Mouse (Mus musculus) brain, adult 10 weeks (tissue): ENCODE measurements around the gene Hsdl1. TPM values are rescaled to one million over a fixed set of nuclear protein-coding genes. Genes with fewer than 3 reads are reported as not detected.

ENCODE experiments used
- polyA plus RNA-seq: library from polyadenylated mRNA; stranded (reverse); fragments of 350-450 nt; fragmentation: Illumina TruSeq; extraction: RNeasy Lipid Tissue Mini Kit (QIAGEN cat#74804); gene quantifications from one replicate; pipeline ENCODE4 v1.2.3, GENCODE M21; 2015; ENCODE audit warnings: low read depth, low replicate concordance

The Hsdl1 gene
- polyA plus RNA-seq, result 35.0 TPM

DNA sequence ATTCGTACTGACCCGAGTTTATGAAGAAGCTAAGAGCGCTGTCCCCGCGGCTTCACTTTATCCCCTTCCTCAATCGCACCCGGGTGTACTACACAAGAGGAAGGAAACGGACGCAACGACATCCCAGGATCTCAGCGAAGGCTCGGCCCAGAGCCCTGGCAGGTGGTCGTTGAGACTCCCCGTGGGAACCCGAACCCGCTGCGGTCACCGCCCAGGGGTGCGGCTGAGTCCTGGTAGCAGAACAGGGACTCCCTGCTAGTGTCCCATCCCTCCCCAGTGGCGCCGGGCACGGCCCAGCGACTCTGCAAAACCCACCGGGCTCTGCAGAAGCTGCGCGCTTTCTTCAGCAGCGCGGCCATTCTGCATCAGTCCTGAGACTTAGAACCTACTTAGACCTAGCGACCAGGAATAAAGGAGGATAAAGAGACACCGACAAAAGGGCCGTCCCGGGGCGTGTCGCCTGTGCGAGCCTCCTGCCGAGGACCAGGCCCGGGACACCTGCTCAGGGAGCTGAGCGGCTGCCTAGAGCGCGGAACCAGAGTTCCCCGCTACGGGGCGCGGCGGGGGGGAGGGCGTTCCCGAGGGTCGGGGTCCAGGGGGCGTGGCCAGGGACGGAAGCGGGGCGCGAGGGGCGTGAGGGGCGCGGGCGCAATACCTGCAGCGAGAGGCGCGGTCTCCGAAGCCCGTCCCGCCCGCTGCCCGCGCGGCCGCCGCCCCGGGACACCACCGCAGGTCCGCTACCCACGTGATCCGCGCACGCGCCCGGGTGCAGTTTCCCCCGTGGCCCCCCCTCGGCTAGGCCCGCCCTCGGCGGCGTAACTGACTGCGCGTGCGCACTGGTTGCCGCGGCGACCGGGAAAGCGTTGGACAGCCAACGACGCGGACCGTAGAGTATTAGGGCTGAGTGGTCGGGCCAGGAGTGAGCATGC lies at the start of gene Hsdl1, which contains the start of gene Dnaaf1:
Gene Hsdl1, minus strand, starts transcription at position 747 of the 929 bp plus-strand sequence.
Gene Dnaaf1, plus strand, starts transcription at position 799 of the 929 bp plus-strand sequence.

DNA sequence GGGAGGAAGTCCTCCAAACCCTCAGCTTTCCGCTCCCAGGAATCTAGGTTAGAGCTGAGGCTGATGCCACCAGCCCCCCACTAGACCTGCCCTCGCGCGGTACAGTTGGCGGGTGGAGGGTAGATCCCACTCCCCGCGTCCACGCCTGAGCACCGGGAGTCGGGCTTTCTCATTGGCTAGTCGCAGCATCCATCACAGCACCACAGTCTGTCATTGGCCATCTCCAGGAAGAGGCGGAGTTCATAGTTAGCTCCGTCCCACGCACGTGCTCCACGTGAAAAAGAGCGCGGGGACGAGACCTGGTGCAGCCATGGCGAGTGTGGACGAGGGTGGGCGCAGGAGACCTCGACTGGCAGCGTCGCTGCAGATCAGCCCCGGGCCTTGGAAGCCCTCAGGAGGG lies 37.5 kb upstream of the Hsdl1 start, which contains the start of gene Adad2:
Gene Adad2, plus strand, starts transcription at position 277 of the 400 bp plus-strand sequence.

DNA sequence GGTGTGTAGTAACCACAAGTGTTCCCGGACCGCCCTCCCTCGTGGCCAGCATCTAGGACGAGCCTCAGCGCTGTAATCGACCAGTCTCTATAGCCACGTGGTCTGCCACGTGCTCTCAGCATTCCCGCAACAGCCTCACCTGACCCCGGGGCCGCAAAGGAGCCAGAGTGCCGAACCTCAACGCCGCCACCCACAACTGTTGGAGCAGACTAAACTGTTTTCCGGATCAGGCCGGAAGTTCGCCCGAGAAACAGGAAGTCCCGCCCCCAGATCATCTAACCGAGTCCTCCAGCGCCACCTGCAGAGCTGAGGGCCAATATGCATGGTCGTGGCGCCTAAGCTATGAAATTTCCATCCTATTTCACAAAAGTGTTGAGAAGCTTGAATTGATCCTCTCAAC lies 30.0 kb upstream of the Hsdl1 start, which contains the start of gene Taf1c:
Gene Taf1c, minus strand, starts transcription at position 227 of the 400 bp plus-strand sequence.

DNA sequence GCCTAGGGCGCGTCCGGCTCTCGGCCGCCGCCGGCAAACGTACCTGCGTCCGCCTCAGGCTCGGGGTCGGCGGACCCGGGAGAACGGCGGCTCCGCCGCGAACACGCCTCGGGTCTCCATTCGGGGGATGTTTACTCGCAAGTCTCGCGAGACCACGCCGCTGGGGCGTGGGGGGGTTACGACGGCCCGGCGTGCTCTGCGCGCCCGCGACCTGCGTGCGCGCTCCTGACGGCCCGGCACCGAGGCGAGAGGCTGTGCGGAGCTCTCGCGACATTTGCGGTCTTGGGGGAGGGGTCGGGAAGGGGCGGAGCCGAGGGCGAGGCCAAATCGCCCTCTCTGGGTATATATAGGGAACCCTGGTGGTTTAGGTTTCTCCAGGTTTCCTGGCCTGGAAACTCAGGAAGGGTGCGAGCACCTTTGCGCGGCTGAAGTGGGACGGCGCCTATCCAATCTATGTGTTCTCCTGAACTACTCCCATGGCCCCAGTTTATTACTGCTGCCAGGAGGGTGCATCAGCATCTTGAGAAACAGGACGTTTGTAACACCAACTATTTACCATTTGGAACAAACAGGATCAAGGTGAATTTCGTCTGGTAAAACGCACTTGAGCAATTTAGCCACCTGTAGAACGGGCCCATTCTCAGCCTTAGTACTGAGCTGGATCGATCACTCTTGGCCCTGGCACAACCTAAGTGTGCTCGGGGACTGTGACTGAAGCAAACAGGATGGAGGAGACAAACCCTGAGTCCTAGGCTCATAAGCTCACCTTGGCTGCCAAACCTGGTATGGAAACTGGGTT lies 16.2 kb downstream of the Hsdl1 start, which contains the start of gene Mbtps1:
Gene Mbtps1, minus strand, starts transcription at position 133 of the 799 bp plus-strand sequence.

Other genes starting within 250 kb of the Hsdl1 start
- gene Hsbp1, start 230.7 kb downstream of the Hsdl1 start, polyA plus RNA-seq, result 449 TPM
- gene Mlycd, start 180.3 kb downstream of the Hsdl1 start, polyA plus RNA-seq, result 26.3 TPM
- 0.76 TPM for gene Osgin1, start 141.1 kb downstream of the Hsdl1 start, polyA plus RNA-seq
- gene Necab2, start 128.5 kb downstream of the Hsdl1 start, polyA plus RNA-seq, result 70.0 TPM
- gene Slc38a8, start 73.5 kb downstream of the Hsdl1 start, polyA plus RNA-seq, result not detected
- gene Mbtps1, start 16.4 kb downstream of the Hsdl1 start, polyA plus RNA-seq, result 54.4 TPM
- gene Dnaaf1, start 52 bp upstream of the Hsdl1 start, polyA plus RNA-seq, result 0.30 TPM
- 8.3 TPM for gene Taf1c, start 30.0 kb upstream of the Hsdl1 start, polyA plus RNA-seq
- 0.31 TPM for gene Adad2, start 37.6 kb upstream of the Hsdl1 start, polyA plus RNA-seq
- 8.4 TPM for gene Kcng4, start 60.5 kb upstream of the Hsdl1 start, polyA plus RNA-seq
- 13.4 TPM for gene Wfdc1, start 91.2 kb upstream of the Hsdl1 start, polyA plus RNA-seq
- 0.61 TPM for gene Atp2c2, start 124.8 kb upstream of the Hsdl1 start, polyA plus RNA-seq
- gene Tldc1, start 203.2 kb upstream of the Hsdl1 start, polyA plus RNA-seq, result 9.2 TPM